In genomic region chr4:47209466-47209865, GRCm38 (mm10) we compare ENCODE assay signal across 13 mouse cellular contexts. TPM values are rescaled to one million over a fixed set of nuclear protein-coding genes. Genes with fewer than 3 reads are reported as not detected.
A peak's percentile ranks its signal among the peaks of the same experiment; 100 is the strongest.
DNase-seq lines count a peak whose midpoint lies in the region; ATAC-seq and TF ChIP-seq lines count a peak whose summit lies in the region.
"Had no signal": no experiment of that assay in that cellular context is flagged by ENCODE, and none has a peak within 500 bp of the region (broad histone marks: within the 10 kb centered on the region; RNA-seq: fewer than 3 reads in every experiment).

No protein-coding gene starts in this region.

- no peak for TF ChIP-seq CTCF in lung, adult 2 months (IDR thresholded peaks at IDR 0.05; ENCODE audit: insufficient read depth, low read length)
- TF ChIP-seq CTCF in stomach, postnatal 0 days (IDR thresholded peaks at IDR 0.05; ENCODE audit: low read depth) = no peak

- no peak for ATAC-seq in hindbrain, embryonic 13.5 days (ENCODE audit: low FRiP score)
- no peak for ATAC-seq in hindbrain, embryonic 11.5 days (ENCODE audit: low FRiP score)
- ATAC-seq in lung, embryonic 16.5 days (ENCODE audit: low read depth) = no peak
- ATAC-seq in intestine, embryonic 15.5 days = no peak
- no peak for ATAC-seq in stomach, postnatal 0 days (ENCODE audit: low FRiP score, low TSS enrichment)
- ATAC-seq in liver, embryonic 11.5 days (replicated peaks; ENCODE audit: low FRiP score) = no peak

- no peak overlapping the region for H3K4me3 ChIP-seq in hindbrain, embryonic 13.5 days
- no peak overlapping the region for H3K4me3 ChIP-seq in hindbrain, embryonic 11.5 days (ENCODE audit: low read depth, low read length)
- H3K4me3 ChIP-seq in lung, embryonic 16.5 days (ENCODE audit: low read length) = peak overlapping the region; percentile 63
- H3K4me3 ChIP-seq in lung, adult 2 months (replicated peaks; ENCODE audit: extremely low read depth, low read depth, low read length) = no peak overlapping the region
- peak overlapping the region; percentile 40; the same call in 1 of the 2 replicates for H3K4me3 ChIP-seq in intestine, embryonic 15.5 days (replicated peaks)
- H3K4me3 ChIP-seq in stomach, postnatal 0 days (ENCODE audit: low read depth, low read length) = peak overlapping the region; percentile 53
- H3K4me3 ChIP-seq in liver, embryonic 11.5 days (ENCODE audit: low read depth, low read length) = no peak overlapping the region
- H3K4me3 ChIP-seq: liver, embryonic 15.5 days had no signal

- H3K4me1 ChIP-seq in hindbrain, embryonic 13.5 days (replicated peaks) = peaks cover 14% of the 10 kb centered on the region
- H3K4me1 ChIP-seq in hindbrain, embryonic 11.5 days (replicated peaks; ENCODE audit: control insufficient read depth, insufficient read depth, low read length) = no peaks in the 10 kb centered on the region; the same call in 1 of the 2 replicates
- H3K4me1 ChIP-seq in lung, embryonic 16.5 days (replicated peaks; ENCODE audit: control insufficient read depth, insufficient read depth, low read length) = peaks cover 13% of the 10 kb centered on the region
- H3K4me1 ChIP-seq in lung, adult 2 months (ENCODE audit: control insufficient read depth, insufficient read depth, low read length) = peaks cover 4% of the 10 kb centered on the region; the same call in 1 of the 2 replicates
- peaks cover 10% of the 10 kb centered on the region; the same call in 1 of the 2 replicates for H3K4me1 ChIP-seq in intestine, embryonic 15.5 days (replicated peaks)
- no peaks in the 10 kb centered on the region for H3K4me1 ChIP-seq in stomach, postnatal 0 days (replicated peaks; ENCODE audit: control insufficient read depth, insufficient read depth)
- no peaks in the 10 kb centered on the region for H3K4me1 ChIP-seq in liver, embryonic 11.5 days (replicated peaks; ENCODE audit: control insufficient read depth, insufficient read depth, low read length)
- H3K4me1 ChIP-seq: liver, embryonic 15.5 days had no signal

- no peak for TF ChIP-seq POLR2A in lung, adult 2 months (IDR thresholded peaks at IDR 0.05; ENCODE audit: borderline replicate concordance, extremely low read depth, low read depth, low read length)

- TF ChIP-seq EP300 in stomach, postnatal 0 days (optimal IDR thresholded peaks at IDR 0.05) = no peak

- H3K9me3 ChIP-seq in hindbrain, embryonic 13.5 days = no peaks in the 10 kb centered on the region
- H3K9me3 ChIP-seq in hindbrain, embryonic 11.5 days (ENCODE audit: control insufficient read depth, low read length) = no peaks in the 10 kb centered on the region
- no peaks in the 10 kb centered on the region for H3K9me3 ChIP-seq in lung, embryonic 16.5 days (ENCODE audit: control insufficient read depth, low read length)
- no peaks in the 10 kb centered on the region for H3K9me3 ChIP-seq in intestine, embryonic 15.5 days
- H3K9me3 ChIP-seq in stomach, postnatal 0 days (ENCODE audit: control insufficient read depth, low read length) = no peaks in the 10 kb centered on the region
- H3K9me3 ChIP-seq in liver, embryonic 11.5 days (ENCODE audit: control insufficient read depth, low read length) = no peaks in the 10 kb centered on the region
- H3K9me3 ChIP-seq: hindbrain, embryonic 12.5 days; liver, embryonic 15.5 days had no signal

- peak overlapping the region; percentile 80; the same call in 1 of the 2 replicates for H3K4me2 ChIP-seq in hindbrain, embryonic 13.5 days
- no peak overlapping the region for H3K4me2 ChIP-seq in hindbrain, embryonic 11.5 days (replicated peaks; ENCODE audit: low read depth, low read length)
- peak overlapping the region; percentile 81 for H3K4me2 ChIP-seq in lung, embryonic 16.5 days (ENCODE audit: low read depth, low read length)
- H3K4me2 ChIP-seq in intestine, embryonic 15.5 days (replicated peaks) = 0 out of 2 replicates have a peak overlapping the region, but pooled peaks have one; percentile 89
- H3K4me2 ChIP-seq in stomach, postnatal 0 days (replicated peaks; ENCODE audit: low read depth) = peak overlapping the region; percentile 66
- no peak overlapping the region for H3K4me2 ChIP-seq in liver, embryonic 11.5 days
- H3K4me2 ChIP-seq: liver, embryonic 15.5 days had no signal

- WGBS in hindbrain, embryonic 13.5 days = 83% methylated on average over 7 of the region's 7 CpGs
- 78% methylated on average over 7 of the region's 7 CpGs for WGBS in hindbrain, embryonic 11.5 days
- 61% methylated on average over 7 of the region's 7 CpGs for WGBS in lung, embryonic 16.5 days
- 74% methylated on average over 7 of the region's 7 CpGs for WGBS in lung, adult 2 months
- WGBS in intestine, embryonic 15.5 days = 71% methylated on average over 7 of the region's 7 CpGs
- 74% methylated on average over 7 of the region's 7 CpGs for WGBS in stomach, postnatal 0 days
- WGBS in liver, embryonic 11.5 days = 73% methylated on average over 7 of the region's 7 CpGs

- H3K27ac ChIP-seq in hindbrain, embryonic 13.5 days = no peak overlapping the region
- H3K27ac ChIP-seq in hindbrain, embryonic 11.5 days (ENCODE audit: low read depth, low read length) = no peak overlapping the region
- no peak overlapping the region for H3K27ac ChIP-seq in lung, embryonic 16.5 days (ENCODE audit: low read length)
- no peak overlapping the region for H3K27ac ChIP-seq in intestine, embryonic 15.5 days
- H3K27ac ChIP-seq in stomach, postnatal 0 days (replicated peaks) = no peak overlapping the region
- no peak overlapping the region for H3K27ac ChIP-seq in liver, embryonic 11.5 days (ENCODE audit: low read depth, low read length)
- H3K27ac ChIP-seq: hindbrain, embryonic 12.5 days; layer of hippocampus, adult 2 months; liver, embryonic 15.5 days had no signal

- H3K36me3 ChIP-seq in hindbrain, embryonic 13.5 days = no peaks in the 10 kb centered on the region
- no peaks in the 10 kb centered on the region for H3K36me3 ChIP-seq in hindbrain, embryonic 11.5 days (ENCODE audit: control insufficient read depth, insufficient read depth, low read length)
- no peaks in the 10 kb centered on the region for H3K36me3 ChIP-seq in lung, embryonic 16.5 days (ENCODE audit: control insufficient read depth, insufficient read depth, low read length)
- H3K36me3 ChIP-seq in intestine, embryonic 15.5 days = no peaks in the 10 kb centered on the region
- H3K36me3 ChIP-seq in stomach, postnatal 0 days (ENCODE audit: control insufficient read depth, insufficient read depth, low read length) = no peaks in the 10 kb centered on the region
- no peaks in the 10 kb centered on the region for H3K36me3 ChIP-seq in liver, embryonic 11.5 days (ENCODE audit: control insufficient read depth, insufficient read depth, low read length)
- H3K36me3 ChIP-seq: hindbrain, embryonic 12.5 days; liver, embryonic 15.5 days had no signal

- H3K27me3 ChIP-seq in hindbrain, embryonic 13.5 days = peaks cover 64% of the 10 kb centered on the region
- peaks cover 31% of the 10 kb centered on the region for H3K27me3 ChIP-seq in hindbrain, embryonic 11.5 days (ENCODE audit: control insufficient read depth, insufficient read depth, low read length)
- peaks cover 22% of the 10 kb centered on the region for H3K27me3 ChIP-seq in lung, embryonic 16.5 days (ENCODE audit: control insufficient read depth, insufficient read depth, low read depth, low read length)
- peaks cover 46% of the 10 kb centered on the region for H3K27me3 ChIP-seq in intestine, embryonic 15.5 days (replicated peaks)
- peaks cover 2% of the 10 kb centered on the region; the same call in 1 of the 2 replicates for H3K27me3 ChIP-seq in stomach, postnatal 0 days (ENCODE audit: control insufficient read depth, insufficient read depth, low read length)
- H3K27me3 ChIP-seq in liver, embryonic 11.5 days (replicated peaks; ENCODE audit: control insufficient read depth, insufficient read depth, low read length) = peaks cover 43% of the 10 kb centered on the region

- no peak for DNase-seq in hindbrain, embryonic 11.5 days (ENCODE audit: low spot score)
- DNase-seq in lung, adult 2 months = no peak
- no peak for DNase-seq in stomach, postnatal 0 days (ENCODE audit: low spot score)
- no peak for DNase-seq in liver, embryonic 11.5 days (ENCODE audit: low spot score)
- DNase-seq: adrenal gland, adult 2 months; cerebellum, postnatal 36 days; gastrocnemius, postnatal 36 days had no signal

- no peak overlapping the region for H3K9ac ChIP-seq in hindbrain, embryonic 13.5 days
- no peak overlapping the region for H3K9ac ChIP-seq in hindbrain, embryonic 11.5 days (ENCODE audit: low read depth, low read length)
- peak overlapping the region; percentile 22; the same call in 1 of the 2 replicates for H3K9ac ChIP-seq in lung, embryonic 16.5 days (ENCODE audit: low read length)
- no peak overlapping the region for H3K9ac ChIP-seq in intestine, embryonic 15.5 days
- H3K9ac ChIP-seq in stomach, postnatal 0 days (ENCODE audit: low read length) = 0 out of 2 replicates have a peak overlapping the region, but pooled peaks have one; percentile 5
- no peak overlapping the region for H3K9ac ChIP-seq in liver, embryonic 11.5 days (ENCODE audit: low read depth, low read length)
- H3K9ac ChIP-seq: liver, embryonic 15.5 days had no signal

RNA-seq across cellular contexts. Expression of gene Col15a1, which starts 1.5 kb away (rescaled TPM):
- 2.9 and 3.7 TPM in 2 replicates for polyA plus RNA-seq in hindbrain, embryonic 13.5 days (2015; fragmentation: Nextera tagmentation; extraction: Ambion mirVana)
- 4.6 and 5.9 TPM in 2 replicates for polyA plus RNA-seq in hindbrain, embryonic 11.5 days (2014; fragmentation: Nextera tagmentation; extraction: Ambion mirVana)
- 31.0 TPM in 2 replicates for polyA plus RNA-seq in lung, embryonic 16.5 days (2015; fragmentation: Nextera tagmentation; extraction: Ambion mirVana)
- 18.5 and 24.4 TPM in 2 replicates for polyA plus RNA-seq in lung, adult 2 months (2012; rRNA removed)
- 15.5 and 16.0 TPM in 2 replicates for polyA plus RNA-seq in intestine, embryonic 15.5 days (2015; fragmentation: Nextera tagmentation; extraction: Ambion mirVana)
- 25.0 and 28.6 TPM in 2 replicates for polyA plus RNA-seq in stomach, postnatal 0 days (2015; fragmentation: Nextera tagmentation; extraction: Ambion mirVana)
- polyA plus RNA-seq in liver, embryonic 11.5 days (2014; fragmentation: Nextera tagmentation; extraction: Ambion mirVana) = 1.2 and 1.4 TPM in 2 replicates

Comparison
In these comparisons a context has a peak if more than half of its experiments do, and no peak if none do; other contexts are left out.
1. H3K4me2 ChIP-seq: peak in hindbrain, embryonic 13.5 days (single experiment), lung, embryonic 16.5 days (single experiment), intestine, embryonic 15.5 days (single experiment) and stomach, postnatal 0 days (single experiment); none in hindbrain, embryonic 11.5 days (single experiment) and liver, embryonic 11.5 days (single experiment).
2. H3K4me3 ChIP-seq: peak in lung, embryonic 16.5 days (single experiment), intestine, embryonic 15.5 days (single experiment) and stomach, postnatal 0 days (single experiment); none in hindbrain, embryonic 13.5 days (single experiment), hindbrain, embryonic 11.5 days (single experiment), lung, adult 2 months (single experiment) and liver, embryonic 11.5 days (single experiment).
3. H3K9ac ChIP-seq: peak in lung, embryonic 16.5 days (single experiment) and stomach, postnatal 0 days (single experiment); none in hindbrain, embryonic 13.5 days (single experiment), hindbrain, embryonic 11.5 days (single experiment), intestine, embryonic 15.5 days (single experiment) and liver, embryonic 11.5 days (single experiment).